Mouse (Mus musculus) cerebellum, adult 8-10 months (tissue): ENCODE data around the gene Cyp2c67.
"Not testable (repeated sequence)": the region's sequence is repeated elsewhere in the genome, so short reads cannot be mapped to it uniquely, and the experiment has no call there.

ENCODE experiments used
- DNase-seq: peaks from one replicate; pipeline ENCODE4 v3.0.0; 2022

The Cyp2c67 gene

GRCm38 (mm10) chr19:39648938-39649337, at the start of gene Cyp2c67:
Gene Cyp2c67 (minus strand): TSS chr19:39649051.
- no peak for DNase-seq

- DNase-seq: not testable (repeated sequence)
Measured at GRCm38 (mm10) chr19:39665650-39666049, 16.8 kb upstream of the Cyp2c67 start.

GRCm38 (mm10) chr19:39652381-39652780, 3.5 kb upstream of the Cyp2c67 start:
- no peak for DNase-seq

- no peak for DNase-seq
Measured at GRCm38 (mm10) chr19:39647519-39647918, 1.3 kb downstream of the Cyp2c67 start.

GRCm38 (mm10) chr19:39644551-39644950, 4.3 kb downstream of the Cyp2c67 start:
- DNase-seq: not testable (repeated sequence)
